Mouse (Mus musculus): ENCODE measurements around the gene Tsc22d2.

GRCm38 (mm10) chr3:58454414-58455205, 40.1 kb downstream of the Tsc22d2 start:
- TF ChIP-seq CTCF (IDR thresholded peaks at IDR 0.05): no peak
- TF ChIP-seq EP300 (IDR thresholded peaks at IDR 0.05; ENCODE audit: insufficient read depth, low read depth, low read length): no peak
- no peak for TF ChIP-seq POLR2A (IDR thresholded peaks at IDR 0.05; ENCODE audit: insufficient read depth, low read depth, low read length)
